Mouse (Mus musculus): Measurements from ENCODE around the gene Snca.
A peak's percentile ranks its signal among the peaks of the same experiment; 100 is the strongest.

Snca gene

DNA sequence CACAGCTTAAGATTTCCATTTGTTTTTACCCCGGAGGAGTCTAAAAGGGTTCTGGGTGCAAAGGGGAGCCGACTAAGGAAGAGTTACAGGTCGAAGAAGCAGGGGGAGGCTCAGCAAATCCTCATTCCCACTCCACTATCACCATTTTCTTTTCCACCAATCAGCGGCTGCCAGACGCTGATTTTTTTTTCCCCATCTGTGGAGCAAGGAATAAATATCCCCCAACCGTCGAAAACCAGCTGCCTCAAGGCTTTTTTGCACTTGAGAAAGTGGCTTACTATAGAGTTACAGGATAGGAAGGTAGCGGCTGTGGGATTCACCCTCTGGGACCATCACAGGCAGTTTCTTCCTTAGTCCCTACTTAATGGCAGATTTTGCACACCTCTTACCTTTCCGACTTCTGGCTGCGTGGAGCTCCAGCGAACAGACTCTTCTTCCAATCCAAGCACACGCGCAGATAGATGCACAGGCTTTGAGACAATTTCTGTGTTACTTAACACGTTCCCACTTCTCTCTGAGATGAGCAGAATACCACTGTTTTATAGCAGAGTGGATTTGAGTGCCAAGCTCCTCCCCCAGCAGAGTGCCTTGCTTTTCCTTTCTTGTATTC, at the start of gene Snca:
TSS of gene Snca (minus strand) at position 574 of the 610 bp plus-strand sequence.
- DNase-seq (ENCODE audit: low read depth, low spot score): peak; percentile 83

DNA sequence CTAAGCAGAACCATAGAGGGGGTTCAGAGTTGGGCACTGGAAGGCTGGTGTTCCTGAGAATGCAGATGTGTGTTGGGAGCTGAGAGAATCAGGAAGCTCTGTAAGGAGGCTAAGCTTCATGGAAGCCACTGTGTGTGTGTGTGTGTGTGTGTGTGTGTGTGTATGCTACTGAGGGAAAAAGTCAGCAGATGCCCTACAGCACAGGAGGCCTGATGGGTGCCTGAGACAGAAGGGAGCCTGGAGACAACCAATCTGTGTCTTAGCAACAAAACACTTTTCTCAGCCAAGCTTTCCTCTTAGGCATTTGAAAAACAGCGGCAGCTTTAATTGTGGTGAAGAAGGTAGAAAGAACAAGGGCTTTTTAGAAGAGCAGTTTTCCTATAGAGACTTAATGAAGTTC, 40.5 kb upstream of the Snca start:
- DNase-seq (ENCODE audit: low read depth, low spot score): peak; percentile 70

DNA sequence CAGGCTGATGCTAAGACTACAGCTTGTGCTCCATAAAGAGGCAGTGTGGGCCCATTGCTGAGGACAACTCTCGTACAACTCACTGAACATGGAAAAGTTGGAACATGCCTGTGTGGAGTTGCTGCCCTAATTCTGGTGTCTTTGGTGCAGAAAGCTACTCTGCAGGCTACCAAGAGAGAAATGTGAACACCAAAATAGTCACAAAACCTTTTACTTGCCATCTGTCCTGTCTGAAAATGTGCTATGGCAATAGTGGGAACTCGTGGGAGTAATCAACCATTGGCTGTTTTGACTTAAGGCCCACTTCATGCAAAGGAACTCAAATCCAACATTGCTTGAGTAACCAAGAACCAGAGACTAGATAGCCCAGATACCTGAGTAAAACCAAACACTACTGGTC, 26.9 kb upstream of the Snca start:
- peak; percentile 67 for DNase-seq (ENCODE audit: low read depth, low spot score)

DNA sequence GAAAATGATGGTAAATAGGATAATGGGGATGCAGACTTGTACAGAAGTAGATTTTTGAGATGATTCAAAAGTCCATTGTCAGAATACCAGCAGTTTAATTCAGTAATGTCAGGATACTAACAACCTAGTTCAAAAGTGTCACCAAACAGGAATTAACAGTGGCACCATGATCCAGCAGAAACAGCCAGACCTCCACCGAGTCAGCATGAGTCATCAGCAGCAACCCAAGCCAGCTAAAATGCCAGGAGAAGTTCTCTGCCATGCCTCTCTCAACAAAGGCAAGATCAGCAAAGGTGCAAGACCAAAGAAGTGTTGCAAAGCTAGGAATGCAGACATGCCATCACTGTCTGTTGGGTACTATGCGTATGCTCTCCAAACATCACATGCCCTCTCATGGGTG, 22.0 kb upstream of the Snca start:
- no peak for DNase-seq (ENCODE audit: low read depth, low spot score)

DNA sequence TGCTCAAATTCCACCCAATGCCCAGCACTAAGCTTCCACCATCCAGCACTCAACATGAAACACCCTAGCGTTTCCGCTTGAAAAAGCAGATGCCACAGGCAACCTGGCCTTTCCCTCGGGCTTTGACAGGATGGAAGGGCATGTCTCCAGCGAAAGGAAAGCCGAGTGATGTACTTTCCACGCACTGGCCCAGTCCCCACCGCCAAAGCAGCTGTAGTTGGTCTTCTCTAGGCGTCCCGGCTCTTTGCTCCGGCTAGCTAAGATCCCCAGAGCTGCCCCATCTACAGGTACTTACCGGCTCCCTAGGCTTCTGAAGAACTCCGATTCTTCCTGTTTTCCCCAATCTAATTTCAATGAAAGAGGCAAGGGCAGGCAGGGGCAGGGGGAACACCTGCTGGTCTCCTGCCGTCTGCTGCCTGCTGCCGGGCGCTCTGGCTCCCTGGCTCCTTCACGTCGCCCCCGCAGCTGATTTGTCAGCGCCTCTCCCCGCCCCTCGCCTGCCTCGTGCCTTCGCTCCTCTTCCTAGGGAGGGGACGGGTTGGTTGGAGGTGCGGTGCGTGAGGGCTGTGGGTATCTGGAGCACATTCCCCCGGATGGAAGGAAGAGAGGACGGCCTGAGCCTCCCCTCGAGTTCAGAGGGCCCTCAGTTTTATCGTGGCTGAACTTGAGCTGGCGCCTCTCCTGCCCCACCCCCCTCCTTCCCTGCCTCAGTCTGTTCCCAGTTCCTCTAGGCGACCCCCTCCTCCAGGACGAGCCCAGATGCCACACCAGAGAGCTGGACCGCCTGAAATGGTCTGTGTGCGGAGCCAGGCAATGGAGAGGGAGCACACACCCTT, 1.0 kb downstream of the Snca start:
- DNase-seq (ENCODE audit: low read depth, low spot score): peak; percentile 94

DNA sequence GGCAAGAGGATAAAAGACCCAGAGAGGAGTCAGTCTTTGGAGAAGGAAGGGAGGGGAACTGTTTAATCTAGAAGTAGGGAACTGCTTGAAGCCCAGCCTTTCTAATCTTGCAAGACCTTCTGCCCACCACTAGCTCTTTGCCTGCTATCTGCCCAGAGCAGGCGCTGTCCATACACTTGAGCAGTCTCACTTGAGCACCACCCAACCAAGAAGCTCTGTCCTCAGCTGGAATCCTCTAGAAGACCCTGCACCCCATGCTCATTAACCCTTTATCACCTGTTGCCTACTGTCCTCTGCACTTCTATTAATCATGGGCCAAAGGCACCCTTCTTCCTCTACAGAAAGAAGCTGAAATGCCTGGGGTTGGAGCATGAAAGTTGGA, 1.6 kb downstream of the Snca start:
- DNase-seq (ENCODE audit: low read depth, low spot score): peak; percentile 47

DNA sequence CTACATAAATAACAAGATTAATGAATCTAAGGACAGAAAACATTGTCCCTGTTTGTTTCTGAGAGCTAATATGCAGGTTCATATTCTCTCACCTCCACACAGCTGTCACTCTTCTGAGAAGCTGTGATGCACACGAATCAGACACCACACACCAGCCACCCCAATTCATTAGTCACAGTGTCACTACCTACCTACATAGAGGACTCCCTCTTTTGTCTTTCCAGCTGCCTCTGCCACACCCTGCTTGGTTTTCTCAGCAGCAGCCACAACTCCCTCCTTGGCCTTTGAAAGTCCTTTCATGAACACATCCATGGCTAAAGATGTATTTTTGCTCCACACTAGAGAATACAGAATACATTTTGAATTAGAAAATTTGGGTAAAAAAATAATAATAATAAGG, 2.4 kb downstream of the Snca start:
- DNase-seq (ENCODE audit: low read depth, low spot score): peak; percentile 48

DNA sequence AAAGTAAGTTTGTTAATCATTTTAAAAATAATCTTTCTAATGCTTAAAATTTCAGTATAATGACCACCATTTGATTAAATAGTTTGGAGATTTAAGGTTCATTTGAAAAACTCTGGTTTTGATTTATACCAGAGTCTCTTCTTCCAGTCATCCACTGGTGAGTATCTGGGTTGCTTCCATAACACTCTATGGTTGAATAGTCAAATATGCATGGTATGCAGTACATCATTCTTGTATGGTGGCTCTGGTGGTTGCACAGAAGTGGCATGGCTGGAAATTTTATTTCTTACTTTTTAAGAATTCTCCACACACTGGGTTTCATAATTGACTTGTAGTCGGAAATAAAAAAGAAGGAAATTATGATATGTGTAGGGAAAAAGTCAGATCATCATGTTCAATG, 10.4 kb downstream of the Snca start:
- no peak for DNase-seq (ENCODE audit: low read depth, low spot score)

DNA sequence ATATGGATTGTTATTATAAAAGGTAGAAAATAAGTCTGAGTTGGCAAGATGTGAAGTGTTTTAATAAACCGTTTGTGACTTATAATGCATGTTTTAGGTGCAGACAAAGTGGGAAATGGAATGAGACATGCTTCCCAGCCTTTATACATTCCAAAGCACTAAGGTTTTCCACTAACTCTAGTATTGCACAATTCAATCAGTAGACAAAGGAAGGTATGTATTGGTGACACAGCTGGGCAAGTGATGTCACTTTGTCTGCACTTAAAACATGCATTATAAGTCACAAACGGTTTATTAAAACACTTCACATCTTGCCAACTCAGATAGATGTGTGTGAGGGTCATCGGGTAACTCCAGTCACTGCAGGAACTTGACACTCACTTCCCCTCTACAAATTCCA, 16.1 kb downstream of the Snca start:
- no peak for DNase-seq (ENCODE audit: low read depth, low spot score)

DNA sequence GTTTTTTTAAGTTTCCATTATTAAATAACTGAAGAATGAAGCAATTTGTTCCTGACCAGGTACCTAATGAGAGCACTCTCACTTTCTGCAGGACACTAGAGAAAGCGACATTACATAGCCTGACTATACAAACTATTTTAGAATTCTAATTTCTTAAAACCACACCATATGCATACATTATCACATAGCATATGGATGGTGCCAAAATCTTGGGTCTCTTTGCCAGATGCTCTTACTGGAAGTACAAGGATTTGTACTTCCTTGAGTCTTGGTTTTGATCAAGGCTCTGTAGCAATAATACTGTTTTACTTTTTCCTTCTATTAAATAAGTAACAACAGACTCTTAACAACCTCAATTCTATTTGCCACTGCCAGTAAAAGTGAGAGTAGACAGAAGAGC, 31.4 kb downstream of the Snca start:
- DNase-seq (ENCODE audit: low read depth, low spot score): peak; percentile 65

DNA sequence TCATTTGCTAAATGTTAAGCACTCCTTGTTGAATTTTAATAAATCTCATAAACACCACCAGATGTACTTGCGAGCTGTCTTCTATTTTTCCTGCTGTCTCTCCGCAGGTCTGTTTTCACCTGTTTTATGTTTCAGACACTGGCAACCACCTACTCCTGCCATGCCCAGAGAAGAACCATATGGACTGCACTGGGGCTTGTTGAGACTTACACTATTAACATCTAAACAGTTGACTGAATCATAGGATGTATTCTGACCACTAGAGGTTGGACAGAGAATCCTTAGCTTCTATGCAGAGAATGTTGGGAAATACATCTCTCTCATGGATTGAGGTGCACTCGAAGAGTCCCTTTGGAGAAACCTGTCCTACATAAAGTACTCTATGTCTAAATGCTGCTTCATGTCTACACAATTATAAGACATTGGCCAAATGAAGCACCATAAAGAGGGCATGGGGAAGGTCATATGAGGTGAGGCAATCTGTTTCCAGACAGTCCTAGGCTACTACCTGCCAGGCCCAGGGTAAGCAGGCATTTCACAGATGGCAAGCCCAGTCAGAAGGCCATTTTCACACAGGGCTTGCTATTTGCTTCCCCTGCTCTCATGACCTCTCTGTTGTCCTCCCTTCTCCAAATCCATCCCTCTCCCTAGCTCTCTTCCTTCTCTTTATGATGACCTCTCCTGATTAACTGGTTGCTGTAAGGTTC, 35.8 kb downstream of the Snca start:
- DNase-seq (ENCODE audit: low read depth, low spot score): peak; percentile 70

DNA sequence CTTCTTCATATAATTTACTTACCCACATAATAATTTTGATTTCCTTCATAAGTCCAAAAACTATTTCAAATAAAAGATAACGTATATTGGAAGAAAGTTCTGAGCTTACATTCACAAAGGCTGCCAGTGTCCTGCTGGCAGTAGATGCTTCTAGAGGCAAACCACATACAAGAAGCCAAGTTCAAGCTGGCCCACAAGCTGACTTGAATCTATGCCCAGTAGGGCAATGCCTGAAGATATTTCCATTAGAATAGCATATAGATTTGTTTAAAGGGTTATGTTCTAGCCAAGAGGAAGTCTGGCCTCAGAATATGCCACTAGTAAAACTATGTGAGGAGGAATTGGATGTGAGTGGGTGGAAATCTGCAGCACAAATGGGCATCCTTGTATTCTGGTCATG, 42.7 kb downstream of the Snca start:
- DNase-seq (ENCODE audit: low read depth, low spot score): peak; percentile 31

DNA sequence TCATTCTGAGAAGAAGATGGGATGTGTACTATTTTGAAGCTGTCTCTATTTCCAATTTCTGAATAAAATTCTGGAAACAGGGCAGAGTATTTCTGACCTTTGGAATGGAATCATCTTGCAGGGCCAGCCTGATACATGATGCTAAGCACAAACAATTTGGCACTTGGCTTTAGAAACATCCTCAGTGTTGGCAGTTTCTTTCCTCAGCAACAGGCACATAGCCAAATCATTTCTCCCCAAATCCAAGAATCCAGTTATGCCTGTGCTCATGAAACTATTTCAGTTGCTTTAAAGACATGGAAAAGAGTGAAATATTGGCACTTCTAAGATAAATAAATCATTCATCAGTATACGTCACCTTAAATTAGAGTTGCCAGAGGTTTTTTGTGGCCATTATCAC, 57.8 kb downstream of the Snca start:
- peak; percentile 63 for DNase-seq (ENCODE audit: low read depth, low spot score)

DNA sequence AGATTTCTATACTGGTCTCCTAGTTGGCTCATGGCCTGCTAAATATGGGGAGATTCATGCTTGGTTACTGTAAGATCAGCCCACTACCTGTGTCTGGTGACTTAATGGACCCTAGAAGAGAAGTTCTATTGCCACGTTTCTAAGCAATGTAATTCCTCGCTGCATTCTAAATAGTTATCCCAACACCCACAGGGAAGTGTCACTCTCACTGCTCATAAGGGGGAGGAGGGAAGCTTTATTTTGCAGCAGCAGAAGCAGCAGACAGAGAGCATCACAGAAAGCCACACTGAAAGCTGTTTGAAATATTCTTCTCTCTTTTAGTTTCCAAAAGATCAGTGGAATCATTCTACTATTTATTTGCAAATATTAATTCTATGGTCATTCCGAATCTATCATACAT, 64.0 kb downstream of the Snca start:
- DNase-seq (ENCODE audit: low read depth, low spot score): peak; percentile 71

DNA sequence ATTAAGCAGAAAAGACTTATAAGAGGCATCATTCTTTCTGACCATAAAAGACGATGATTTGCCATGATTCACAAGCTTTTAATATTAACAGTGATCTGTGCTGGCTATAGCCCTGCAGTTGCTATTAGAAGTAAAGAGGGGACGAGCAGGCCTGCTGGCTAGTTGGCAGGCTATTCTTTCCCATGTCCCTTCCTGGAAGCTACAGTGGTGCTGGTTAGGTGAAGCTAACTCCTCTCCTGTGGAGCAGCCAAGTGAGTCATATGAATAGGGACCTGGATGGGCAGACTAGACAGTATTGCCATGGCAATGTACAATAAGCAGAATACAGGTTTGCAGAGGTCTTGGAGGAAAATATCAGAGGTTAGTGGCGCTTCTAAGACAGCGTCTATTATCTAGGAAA, 66.8 kb downstream of the Snca start:
- peak; percentile 47 for DNase-seq (ENCODE audit: low read depth, low spot score)

DNA sequence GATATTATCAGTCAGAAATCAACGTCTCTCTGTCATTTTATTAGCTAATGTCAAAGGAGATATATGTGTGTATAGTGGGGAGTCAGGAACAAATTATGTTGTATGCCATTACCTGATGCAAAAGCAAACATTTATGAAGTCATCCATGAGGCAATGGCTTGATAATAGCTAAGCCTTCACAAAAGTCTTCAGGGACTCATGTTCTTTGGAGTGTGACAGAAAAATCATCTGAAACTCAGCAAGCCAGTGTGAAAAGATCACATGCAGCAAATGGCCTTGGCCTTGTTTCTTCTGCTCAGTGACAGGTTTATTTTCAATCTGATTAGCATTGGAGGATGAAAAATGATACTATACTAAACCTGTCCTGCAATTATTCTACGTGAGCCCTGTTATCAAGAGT, 67.9 kb downstream of the Snca start:
- DNase-seq (ENCODE audit: low read depth, low spot score): no peak

DNA sequence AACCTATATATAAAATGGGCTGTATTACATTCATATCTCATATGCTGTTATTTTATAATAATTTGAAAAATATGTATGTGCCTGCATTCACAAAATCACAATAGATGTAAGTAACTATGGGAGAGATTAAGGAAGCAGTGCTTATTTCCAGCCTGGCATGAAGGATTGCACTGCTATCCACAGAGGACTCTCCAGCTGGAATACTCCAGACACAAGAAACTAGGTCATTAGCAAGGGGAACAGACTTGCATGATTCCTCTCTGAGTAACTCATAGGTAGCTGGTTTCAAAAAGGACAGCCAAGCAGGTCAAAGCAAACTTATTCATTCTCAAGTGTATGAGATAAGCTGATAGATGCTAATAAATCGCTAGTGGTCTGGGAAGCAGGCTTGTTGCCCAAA, 74.7 kb downstream of the Snca start:
- peak; percentile 43 for DNase-seq (ENCODE audit: low read depth, low spot score)

DNA sequence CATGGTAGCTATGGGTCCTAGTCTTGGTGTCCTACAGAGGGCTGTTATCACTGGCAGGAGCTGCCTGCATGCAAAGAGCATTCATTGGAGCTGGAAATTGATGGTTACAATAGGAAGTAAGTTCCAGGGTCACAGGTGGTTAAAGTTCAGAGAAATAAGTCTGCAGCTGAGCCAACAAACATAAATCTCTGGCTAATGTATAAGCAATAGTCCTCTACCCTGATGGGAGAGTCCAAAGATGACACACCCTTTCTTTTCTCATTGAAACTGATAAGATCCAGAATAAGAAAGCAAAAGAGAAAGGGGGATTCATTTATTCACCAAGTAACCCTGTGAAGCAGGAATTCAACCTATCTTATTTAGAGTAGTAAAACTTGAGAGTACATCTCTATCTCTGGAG, 83.7 kb downstream of the Snca start:
- DNase-seq (ENCODE audit: low read depth, low spot score): no peak

DNA sequence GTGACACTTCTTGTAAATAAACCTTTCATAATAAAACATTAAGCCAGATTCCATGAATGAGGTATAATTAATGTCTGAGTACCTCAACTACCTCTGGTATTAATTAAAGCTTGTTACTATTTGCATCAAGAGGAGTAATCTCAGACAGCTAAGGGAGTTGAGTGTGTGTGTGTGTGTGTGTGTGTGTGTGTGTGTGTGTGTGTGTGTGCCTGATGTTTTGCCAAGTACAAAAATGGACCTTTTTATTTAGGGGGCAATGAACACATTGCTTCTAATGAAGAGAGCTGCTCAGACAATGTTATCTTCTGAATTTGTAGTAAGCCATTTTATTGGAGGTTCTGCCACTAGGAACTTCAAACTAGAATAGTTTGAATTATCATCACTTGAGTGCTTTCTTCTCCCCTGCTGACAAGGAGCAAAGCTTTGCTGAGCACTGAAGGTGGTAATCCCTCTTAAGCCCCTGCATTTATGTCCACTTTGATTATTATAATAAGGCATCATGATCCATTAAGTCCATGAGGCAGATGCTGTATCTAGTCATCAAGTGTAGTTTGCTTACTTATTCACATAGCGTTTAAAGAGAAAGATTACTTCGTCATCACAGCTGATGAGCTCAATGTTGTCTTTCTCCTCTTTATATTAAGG, 88.1 kb downstream of the Snca start:
- DNase-seq (ENCODE audit: low read depth, low spot score): no peak

DNA sequence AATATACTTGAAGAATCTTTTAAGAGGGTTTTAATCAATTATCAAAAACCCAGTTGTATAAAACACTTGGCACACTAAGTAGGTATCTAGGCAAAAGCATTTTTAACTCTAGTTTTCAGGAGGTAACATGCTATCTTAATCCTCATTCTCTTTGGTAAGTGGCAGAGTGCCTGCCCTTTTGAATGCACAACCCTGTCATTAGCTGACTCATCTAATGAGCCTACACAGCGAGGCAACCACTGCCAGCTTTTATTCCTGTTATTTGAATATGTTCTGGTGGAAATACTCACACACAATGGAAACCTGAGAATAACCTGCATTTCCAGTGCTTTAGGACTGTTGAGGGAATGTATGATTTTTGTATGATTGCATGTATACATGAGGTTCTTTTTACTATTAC, 89.9 kb downstream of the Snca start:
- peak; percentile 88 for DNase-seq (ENCODE audit: low read depth, low spot score)

DNA sequence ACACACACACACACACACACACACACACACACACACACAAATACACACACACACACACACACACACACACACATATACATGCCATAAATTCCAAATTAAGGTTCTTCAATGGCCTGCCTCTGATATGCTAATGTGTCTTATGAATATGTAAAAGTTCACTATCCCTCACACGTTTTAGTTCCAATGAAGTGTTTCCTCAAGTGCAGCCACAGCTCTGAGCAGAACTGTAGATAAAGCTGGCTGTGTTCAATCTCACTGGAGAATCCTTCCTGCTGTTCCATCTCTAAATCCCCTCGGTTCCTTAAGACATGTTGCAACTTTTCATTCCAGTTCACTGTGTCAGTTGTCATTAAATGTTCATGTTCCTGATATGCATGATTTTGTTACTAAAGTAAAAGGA, 98.5 kb downstream of the Snca start:
- no peak for DNase-seq (ENCODE audit: low read depth, low spot score)

DNA sequence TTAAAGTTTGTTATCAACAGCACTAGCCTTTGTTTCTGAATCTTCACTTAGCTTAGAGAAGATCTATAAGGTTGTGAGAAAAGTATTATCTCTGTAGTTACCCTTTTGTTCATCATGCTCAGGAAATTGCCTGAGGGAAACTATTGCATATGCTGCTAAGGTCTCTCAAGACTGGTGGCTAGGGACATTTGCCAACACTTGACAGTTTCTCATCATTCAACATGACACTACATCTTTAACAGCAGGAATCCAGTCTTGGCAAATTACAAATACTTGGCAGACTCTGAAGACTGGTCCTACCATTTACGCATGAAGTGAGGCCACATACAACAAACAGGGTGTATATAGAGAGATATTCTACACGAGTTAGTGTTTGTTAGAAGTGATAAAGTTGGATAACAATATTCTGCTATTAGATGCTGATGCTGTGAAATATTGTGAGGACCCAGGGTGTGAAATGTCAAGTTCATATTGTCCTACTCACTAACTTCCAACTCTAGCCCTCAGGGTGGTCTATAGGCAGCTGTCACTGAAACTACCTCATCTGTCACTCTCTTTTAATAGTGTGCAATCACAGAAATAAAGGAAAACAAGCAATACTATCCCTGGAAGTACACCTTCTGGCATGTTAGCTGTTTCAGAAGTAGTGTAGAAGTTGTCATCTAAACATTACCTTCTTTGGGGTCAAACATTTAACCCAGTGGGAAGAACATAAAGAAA, 105.4 kb downstream of the Snca start:
- DNase-seq (ENCODE audit: low read depth, low spot score): no peak

Measured in brain, adult 2 months (tissue).